Mouse (Mus musculus) midbrain, embryonic 10.5 days (tissue): ENCODE measurements around the gene Drd5. TPM values are rescaled to one million over a fixed set of nuclear protein-coding genes. Genes with fewer than 3 reads are reported as not detected.

Experiments used
- DNase-seq: peaks from one replicate; pipeline ENCODE4 v3.0.0-alpha.2; 2017; ENCODE audit warnings: low spot score
- H3K27ac ChIP-seq: fragments of 300-500 bp; sonication (generic); replicated peaks from 2 replicates; pipeline ENCODE4 v1.5.1; 2016; ENCODE audit warnings: mild to moderate bottlenecking
- H3K27me3 ChIP-seq: fragments of 300-500 bp; sonication (generic); 2 replicates; pipeline ENCODE4 v1.6.1; 2016; ENCODE audit warnings: low read depth, mild to moderate bottlenecking; ENCODE audit not compliant: poor library complexity, severe bottlenecking
- H3K36me3 ChIP-seq: fragments of 300-500 bp; sonication (generic); 2 replicates; pipeline ENCODE4 v1.6.1; 2016; ENCODE audit warnings: mild to moderate bottlenecking, moderate library complexity
- H3K4me1 ChIP-seq: fragments of 300-500 bp; sonication (generic); 2 replicates; pipeline ENCODE4 v1.6.1; 2016
- H3K4me3 ChIP-seq: fragments of 300-500 bp; sonication (generic); 2 replicates; pipeline ENCODE4 v1.5.1; 2016; ENCODE audit warnings: mild to moderate bottlenecking, moderate library complexity
- H3K9me3 ChIP-seq: fragments of 300-500 bp; sonication (generic); replicated peaks from 2 replicates; pipeline ENCODE4 v1.6.1; 2016; ENCODE audit warnings: mild to moderate bottlenecking
- WGBS: fragments of 180-500 bp; shearing (Covaris S2); methylation state at CpG from one replicate; pipeline ENCODE4 v1.1.7; 2016; 5-methylcytosine and 5-hydroxymethylcytosine counted together
- polyA plus RNA-seq: library from polyadenylated mRNA; unstranded; fragments of >200 nt; fragmentation: Nextera tagmentation; extraction: Ambion mirVana; gene quantifications from 2 replicates; pipeline ENCODE4 v1.2.1, GENCODE M21; 2016

Gene Drd5
- polyA plus RNA-seq, 1 experiment from 2014 or later: 0.10 TPM

DNA sequence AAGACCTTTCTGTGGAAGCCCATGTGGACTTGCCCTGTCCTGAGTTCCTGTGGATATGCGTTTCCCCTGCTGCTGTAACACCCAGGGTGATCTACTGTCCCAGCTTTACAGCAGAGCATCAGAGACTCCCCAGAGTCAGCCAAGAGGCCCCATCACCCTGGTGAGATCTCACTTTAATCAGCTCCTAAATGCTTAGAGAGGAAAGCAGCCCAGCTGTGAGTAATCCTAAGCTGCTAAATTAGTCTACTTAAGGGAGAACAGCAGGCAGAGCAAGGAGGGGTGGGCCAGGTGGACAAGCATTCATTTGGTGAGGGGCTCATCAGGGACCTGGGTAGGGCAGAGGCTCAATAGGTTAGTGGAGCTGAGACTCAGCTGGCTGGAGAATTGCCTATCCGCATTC, 46.4 kb downstream of the Drd5 start:
- Histone ChIP-seq H3K9me3 (no peaks in the 10 kb centered on the region), H3K4me3 (no peak overlapping the region), H3K36me3 (no peaks in the 10 kb centered on the region), H3K27ac (no peak overlapping the region), H3K4me1 (peaks cover 24% of the 10 kb centered on the region), H3K27me3 (peaks cover 30% of the 10 kb centered on the region)
- 25% methylated on average over 2 of the region's 2 CpGs for WGBS
- DNase-seq: no peak

DNA sequence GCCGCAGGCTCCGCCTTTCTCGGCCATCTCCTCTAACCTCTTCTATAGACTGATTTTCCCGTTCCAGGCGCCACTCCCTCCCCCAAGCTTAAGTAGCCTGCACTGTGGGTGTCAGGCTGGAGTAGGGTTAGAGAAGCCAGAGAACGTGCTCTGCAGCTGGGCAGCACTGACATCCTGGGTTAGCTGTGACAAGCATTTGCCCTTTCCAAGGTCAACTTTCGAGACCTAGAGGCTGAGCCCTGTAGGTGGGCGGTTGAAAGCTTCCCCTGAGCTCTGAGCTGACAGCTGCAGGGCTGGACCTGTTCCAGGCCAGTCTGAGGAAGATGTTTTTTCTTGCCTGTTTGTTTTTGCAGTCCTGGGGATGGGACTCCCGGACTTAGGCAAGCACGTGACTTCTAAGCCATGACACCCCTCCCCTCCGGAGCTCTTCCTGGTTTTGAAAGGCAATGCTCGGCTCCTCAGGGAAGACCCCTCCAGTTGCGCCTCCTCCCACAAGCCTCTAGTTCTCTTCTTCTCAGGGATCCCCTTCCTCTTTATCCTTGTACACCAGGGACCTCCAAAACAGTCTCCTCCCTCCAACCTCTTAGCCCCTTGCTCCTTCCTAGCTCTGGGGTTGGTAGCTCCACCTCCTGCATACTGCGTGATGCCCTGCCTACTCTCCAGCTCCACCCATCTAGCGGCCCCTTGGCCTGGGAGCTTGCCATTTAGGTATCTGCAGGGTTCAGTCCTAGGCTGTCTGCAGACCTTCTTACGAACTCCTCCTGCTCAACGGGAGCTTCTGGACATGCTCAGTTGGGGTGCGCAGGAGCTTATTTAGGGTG, 47.7 kb downstream of the Drd5 start:
- Histone ChIP-seq H3K4me3 (peak overlapping the region; percentile 48), H3K27ac (peak overlapping the region; percentile 69), H3K27me3 (peaks cover 30% of the 10 kb centered on the region), H3K36me3 (no peaks in the 10 kb centered on the region), H3K9me3 (no peaks in the 10 kb centered on the region), H3K4me1 (peaks cover 24% of the 10 kb centered on the region)
- peak; percentile 48 for DNase-seq
- 12% methylated on average over 18 of the region's 18 CpGs for WGBS

DNA sequence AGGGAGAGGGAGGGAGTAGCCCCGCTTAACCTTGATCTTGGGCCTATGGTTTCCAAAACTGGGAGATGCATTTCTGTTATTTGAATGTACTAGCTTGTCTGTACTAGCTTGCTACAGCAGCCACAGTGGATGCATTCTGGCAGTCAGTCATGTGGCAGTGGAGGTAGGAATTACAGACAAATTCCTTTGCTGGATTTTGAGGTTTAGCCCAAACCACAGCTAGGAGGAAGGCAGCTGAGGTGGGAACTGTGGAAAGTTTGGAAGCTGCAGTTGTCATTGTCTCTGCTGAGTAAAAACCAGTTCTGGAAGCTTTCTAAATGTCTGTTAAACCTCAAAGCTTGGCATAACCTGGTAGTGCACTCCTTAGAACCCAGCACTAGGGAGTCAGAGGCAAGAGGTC, 52.1 kb downstream of the Drd5 start:
- H3K27me3 ChIP-seq: 0 out of 2 replicates have a peak, but pooled peaks cover 2% of the 10 kb centered on the region

More for the DNA sequence above, 52.1 kb downstream of the Drd5 start:
- Histone ChIP-seq H3K27ac (no peak overlapping the region), H3K9me3 (no peaks in the 10 kb centered on the region), H3K4me3 (no peak overlapping the region), H3K36me3 (no peaks in the 10 kb centered on the region), H3K4me1 (peaks cover 13% of the 10 kb centered on the region)
- DNase-seq: no peak
- WGBS: 75% methylated on average over 1 of the region's 1 CpGs

Other genes starting within 250 kb of the Drd5 start
- 115 and 187 TPM in 2 replicates for gene Nsg1, start 159.5 kb upstream of the Drd5 start, polyA plus RNA-seq
- gene Zbtb49, start 98.9 kb upstream of the Drd5 start, polyA plus RNA-seq: 15.7 and 19.3 TPM in 2 replicates
- 137 and 169 TPM in 2 replicates for gene Lyar, start 98.9 kb upstream of the Drd5 start, polyA plus RNA-seq
- gene Tmem128, start 59.2 kb upstream of the Drd5 start, polyA plus RNA-seq: 83.3 and 89.2 TPM in 2 replicates
- gene Otop1, start 43.4 kb upstream of the Drd5 start, polyA plus RNA-seq: 0.10 TPM in 1 of 2 replicates, not detected in the other
- gene Slc2a9, start 183.8 kb downstream of the Drd5 start, polyA plus RNA-seq: 0.15 and 0.41 TPM in 2 replicates
- 160 and 161 TPM in 2 replicates for gene Wdr1, start 243.9 kb downstream of the Drd5 start, polyA plus RNA-seq